Mouse (Mus musculus) kidney, adult 11 months (tissue): ENCODE measurements around the gene Epp13.
"Not testable (repeated sequence)": the region's sequence is repeated elsewhere in the genome, so short reads cannot be mapped to it uniquely, and the experiment has no call there.

Source experiments
- DNase-seq: peaks from one replicate; pipeline ENCODE4 v3.0.0; 2022

The Epp13 gene

GRCm38 (mm10) chr7:6252410-6252809 is at the start of gene Epp13:
Gene Epp13 (plus strand): TSS chr7:6252710.
- DNase-seq, result no peak

GRCm38 (mm10) chr7:6204200-6204599 is 48.3 kb upstream of the Epp13 start:
- DNase-seq, result no peak

GRCm38 (mm10) chr7:6213144-6213543 is 39.4 kb upstream of the Epp13 start:
- no peak for DNase-seq

GRCm38 (mm10) chr7:6214691-6215090 is 37.8 kb upstream of the Epp13 start:
- not testable (repeated sequence) for DNase-seq

GRCm38 (mm10) chr7:6220147-6220546 is 32.4 kb upstream of the Epp13 start:
- DNase-seq, result no peak

GRCm38 (mm10) chr7:6221978-6222377 is 30.5 kb upstream of the Epp13 start, which contains the start of gene Zscan5b:
Gene Zscan5b (plus strand): TSS chr7:6222278.
- no peak for DNase-seq

GRCm38 (mm10) chr7:6228491-6228890 is 24.0 kb upstream of the Epp13 start:
- peak; percentile 35 for DNase-seq

- peak; percentile 5 for DNase-seq
Observed at GRCm38 (mm10) chr7:6239787-6240186, 12.7 kb upstream of the Epp13 start.

GRCm38 (mm10) chr7:6240841-6241425 is 11.6 kb upstream of the Epp13 start:
- peak; percentile 6 for DNase-seq

GRCm38 (mm10) chr7:6244361-6245292 is 7.9 kb upstream of the Epp13 start:
- DNase-seq, result peak; percentile 55

- DNase-seq, result no peak
Observed at GRCm38 (mm10) chr7:6254451-6254850, 1.9 kb downstream of the Epp13 start.

- no peak for DNase-seq
Observed at GRCm38 (mm10) chr7:6257386-6257785, 4.9 kb downstream of the Epp13 start.

- DNase-seq, result no peak
Observed at GRCm38 (mm10) chr7:6258232-6259220, 6.0 kb downstream of the Epp13 start.

- not testable (repeated sequence) for DNase-seq
Observed at GRCm38 (mm10) chr7:6260004-6260403, 7.5 kb downstream of the Epp13 start.

- DNase-seq, result no peak
Observed at GRCm38 (mm10) chr7:6262120-6262519, 9.6 kb downstream of the Epp13 start.

GRCm38 (mm10) chr7:6262984-6263383 is 10.5 kb downstream of the Epp13 start:
- no peak for DNase-seq

GRCm38 (mm10) chr7:6265695-6266094 is 13.2 kb downstream of the Epp13 start:
- no peak for DNase-seq

- no peak for DNase-seq
Observed at GRCm38 (mm10) chr7:6277906-6278305, 25.4 kb downstream of the Epp13 start.

- peak; percentile 56 for DNase-seq
Observed at GRCm38 (mm10) chr7:6282749-6283148, 30.2 kb downstream of the Epp13 start.

- DNase-seq, result peak; percentile 83
Observed at GRCm38 (mm10) chr7:6283451-6284075, 31.1 kb downstream of the Epp13 start.

- peak; percentile 6 for DNase-seq
Observed at GRCm38 (mm10) chr7:6284442-6285012, 32.0 kb downstream of the Epp13 start.

- no peak for DNase-seq
Observed at GRCm38 (mm10) chr7:6285366-6285765, 32.9 kb downstream of the Epp13 start.
